Mouse (Mus musculus): ENCODE data around the gene Dnmt3b. TPM values are rescaled to one million over a fixed set of nuclear protein-coding genes. Genes with fewer than 3 reads are reported as not detected.
A peak's percentile ranks its signal among the peaks of the same experiment; 100 is the strongest.

Gene Dnmt3b
- polyA plus RNA-seq, 1 experiment: 0.51 TPM

DNA sequence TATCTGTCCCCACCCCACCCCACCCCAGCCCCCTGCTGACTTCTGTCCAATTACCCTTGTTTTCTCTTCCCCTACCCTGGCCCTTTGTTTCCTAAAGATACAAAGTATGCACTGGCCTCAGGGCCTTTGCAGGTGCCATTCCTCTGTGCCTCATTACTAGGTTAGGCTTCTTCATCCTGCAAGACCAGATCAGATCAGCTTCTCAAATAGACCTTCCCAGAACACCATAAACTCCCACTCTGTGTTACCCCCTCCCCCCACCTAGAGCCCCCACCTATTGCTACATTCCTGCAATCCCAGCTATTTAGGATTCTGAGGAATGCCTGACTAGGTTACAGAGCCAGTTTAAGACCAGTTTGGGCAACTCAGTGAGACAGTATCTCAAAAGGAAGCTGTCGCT, 37.5 kb upstream of the Dnmt3b start:
- no peak for TF ChIP-seq MYOD1 (IDR thresholded peaks at IDR 0.05; ENCODE audit: control insufficient read depth, insufficient read length, low read depth)
- TF ChIP-seq MAX (IDR thresholded peaks at IDR 0.05): no peak
- TF ChIP-seq CTCF (IDR thresholded peaks at IDR 0.05; ENCODE audit: control insufficient read depth, insufficient read depth, insufficient read length): no peak
- no peak for TF ChIP-seq USF1 (IDR thresholded peaks at IDR 0.05; ENCODE audit: low read depth)
- H3K79me2 ChIP-seq (ENCODE audit: control insufficient read depth, insufficient read depth): no peaks in the 10 kb centered on the region
- no peaks in the 10 kb centered on the region for H3K36me3 ChIP-seq (ENCODE audit: control insufficient read depth, insufficient read depth)

DNA sequence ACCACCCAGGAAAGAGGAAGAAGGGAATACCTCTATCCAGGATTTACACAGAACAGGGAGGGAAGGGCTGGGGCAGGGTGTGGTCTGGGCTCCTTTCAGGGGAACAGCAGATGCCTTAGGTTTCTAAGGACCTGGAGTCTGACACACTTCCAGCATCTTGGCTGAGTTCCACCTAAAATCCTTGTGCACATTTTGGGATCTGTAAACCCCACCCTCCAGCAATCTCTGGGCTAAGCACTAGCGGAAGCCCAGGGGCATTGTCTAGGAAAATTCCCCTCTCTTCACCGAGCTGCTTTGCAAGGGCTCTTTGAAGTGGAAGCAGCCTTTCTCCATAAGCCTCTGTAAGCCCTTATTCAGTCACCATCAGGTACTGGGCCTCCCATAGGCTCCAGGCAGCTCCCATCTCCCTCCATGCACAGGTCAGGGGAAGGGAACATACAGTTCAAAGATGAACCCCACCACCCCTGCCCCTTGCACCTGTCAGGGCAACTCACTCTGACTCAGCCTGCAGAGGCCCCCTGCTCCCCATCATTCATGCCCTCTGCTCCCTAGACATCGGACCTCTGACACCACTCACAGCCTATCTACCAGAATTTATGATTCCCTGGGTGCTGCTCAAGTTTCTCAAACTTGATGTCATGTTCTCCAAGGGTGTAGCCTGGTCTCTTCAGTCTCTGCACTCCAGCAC, 36.5 kb upstream of the Dnmt3b start:
- Histone ChIP-seq H3K79me3 (ENCODE audit: low read depth) (no peaks in the 10 kb centered on the region), H3K27me3 (ENCODE audit: control insufficient read depth, insufficient read depth, insufficient read length) (no peaks in the 10 kb centered on the region), H3ac (ENCODE audit: control insufficient read depth, insufficient read length, low read depth) (no peak overlapping the region), H3K36me3 (ENCODE audit: control insufficient read depth, insufficient read depth) (peaks cover 5% of the 10 kb centered on the region), H3K4me3 (ENCODE audit: insufficient read depth, poor library complexity, severe bottlenecking) (no peak overlapping the region), H3K79me2 (ENCODE audit: control insufficient read depth, insufficient read depth) (no peaks in the 10 kb centered on the region)
- TF ChIP-seq MYOD1 (IDR thresholded peaks at IDR 0.05; ENCODE audit: control insufficient read depth, insufficient read length, low read depth) (peak; percentile 86), MAX (IDR thresholded peaks at IDR 0.05) (no peak)

More for the DNA sequence above, 37.5 kb upstream of the Dnmt3b start:
- no peaks in the 10 kb centered on the region for H3K79me3 ChIP-seq (ENCODE audit: low read depth)
- no peak overlapping the region for H3ac ChIP-seq (ENCODE audit: control insufficient read depth, insufficient read length, low read depth)
- H3K27me3 ChIP-seq (ENCODE audit: control insufficient read depth, insufficient read depth, insufficient read length): no peaks in the 10 kb centered on the region
- H3K4me3 ChIP-seq (ENCODE audit: insufficient read depth, poor library complexity, severe bottlenecking): no peak overlapping the region

DNA sequence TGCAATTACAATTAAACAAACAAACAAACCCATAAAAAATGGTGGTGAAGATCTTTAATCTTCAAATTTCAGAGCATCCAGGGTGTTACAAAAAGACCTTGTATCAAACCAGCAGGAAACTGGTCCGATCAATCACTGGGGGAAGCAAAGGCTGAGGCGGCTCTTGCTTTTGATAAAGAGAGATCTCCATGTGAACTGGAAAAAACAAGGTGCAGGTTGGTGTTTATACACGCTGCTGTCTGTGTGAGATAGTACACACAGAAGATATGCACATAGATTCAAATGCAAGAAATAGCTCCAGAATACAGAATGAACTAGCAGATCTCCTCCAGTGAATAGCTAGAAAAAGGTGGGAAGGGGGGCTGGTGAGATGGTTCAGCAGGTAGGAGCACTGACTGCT, 32.4 kb upstream of the Dnmt3b start:
- H3K4me3 ChIP-seq (ENCODE audit: insufficient read depth, poor library complexity, severe bottlenecking): no peak overlapping the region
- H3K79me2 ChIP-seq (ENCODE audit: control insufficient read depth, insufficient read depth): no peaks in the 10 kb centered on the region
- H3K36me3 ChIP-seq (ENCODE audit: control insufficient read depth, insufficient read depth): peaks cover 34% of the 10 kb centered on the region
- no peaks in the 10 kb centered on the region for H3K27me3 ChIP-seq (ENCODE audit: control insufficient read depth, insufficient read depth, insufficient read length)
- no peak for TF ChIP-seq MYOG (IDR thresholded peaks at IDR 0.05; ENCODE audit: control insufficient read depth, extremely low read depth, insufficient read length)
- no peak for TF ChIP-seq FOSL1 (IDR thresholded peaks at IDR 0.05; ENCODE audit: insufficient read depth, low read length, poor library complexity, severe bottlenecking)
- no peak for TF ChIP-seq CTCF (IDR thresholded peaks at IDR 0.05; ENCODE audit: control insufficient read depth, insufficient read depth, insufficient read length)
- TF ChIP-seq MAX (IDR thresholded peaks at IDR 0.05): no peak
- no peak for TF ChIP-seq CEBPB (IDR thresholded peaks at IDR 0.05; ENCODE audit: low read depth)
- TF ChIP-seq USF1 (IDR thresholded peaks at IDR 0.05; ENCODE audit: low read depth): no peak
- no peak for TF ChIP-seq MYOD1 (IDR thresholded peaks at IDR 0.05; ENCODE audit: control insufficient read depth, insufficient read length, low read depth)
- H3ac ChIP-seq (ENCODE audit: control insufficient read depth, insufficient read length, low read depth): no peak overlapping the region
- no peaks in the 10 kb centered on the region for H3K79me3 ChIP-seq (ENCODE audit: low read depth)

DNA sequence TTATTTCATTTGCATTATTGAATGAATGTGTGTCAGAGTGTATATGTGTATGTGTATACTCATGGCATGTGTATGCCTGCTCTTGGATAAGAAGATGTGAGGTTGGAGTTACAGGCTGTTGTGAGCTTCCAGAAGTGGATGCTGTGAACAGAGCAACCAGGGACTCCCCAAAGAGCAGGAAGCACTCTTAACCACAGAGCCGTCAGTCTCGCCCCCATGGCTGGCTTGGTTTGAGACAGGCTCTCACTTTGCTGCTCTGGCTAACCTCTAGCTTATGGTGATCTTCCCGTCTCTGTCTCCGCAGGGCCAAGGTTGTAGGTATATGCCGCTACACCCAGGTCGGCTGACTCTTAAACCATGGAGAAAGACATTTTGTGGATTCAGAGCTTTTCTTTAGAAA, 30.8 kb upstream of the Dnmt3b start:
- no peak overlapping the region for H3K4me3 ChIP-seq (ENCODE audit: insufficient read depth, poor library complexity, severe bottlenecking)
- no peak for TF ChIP-seq USF1 (IDR thresholded peaks at IDR 0.05; ENCODE audit: low read depth)
- TF ChIP-seq MAX (IDR thresholded peaks at IDR 0.05): no peak
- no peak for TF ChIP-seq FOSL1 (IDR thresholded peaks at IDR 0.05; ENCODE audit: insufficient read depth, low read length, poor library complexity, severe bottlenecking)
- TF ChIP-seq CEBPB (IDR thresholded peaks at IDR 0.05; ENCODE audit: low read depth): no peak
- TF ChIP-seq CTCF (IDR thresholded peaks at IDR 0.05; ENCODE audit: control insufficient read depth, insufficient read depth, insufficient read length): no peak
- TF ChIP-seq MYOG (IDR thresholded peaks at IDR 0.05; ENCODE audit: control insufficient read depth, extremely low read depth, insufficient read length): no peak
- no peak for TF ChIP-seq MYOD1 (IDR thresholded peaks at IDR 0.05; ENCODE audit: control insufficient read depth, insufficient read length, low read depth)
- H3ac ChIP-seq (ENCODE audit: control insufficient read depth, insufficient read length, low read depth): no peak overlapping the region
- no peaks in the 10 kb centered on the region for H3K79me3 ChIP-seq (ENCODE audit: low read depth)
- no peaks in the 10 kb centered on the region for H3K79me2 ChIP-seq (ENCODE audit: control insufficient read depth, insufficient read depth)
- H3K36me3 ChIP-seq (ENCODE audit: control insufficient read depth, insufficient read depth): peaks cover 38% of the 10 kb centered on the region
- H3K27me3 ChIP-seq (ENCODE audit: control insufficient read depth, insufficient read depth, insufficient read length): no peaks in the 10 kb centered on the region

DNA sequence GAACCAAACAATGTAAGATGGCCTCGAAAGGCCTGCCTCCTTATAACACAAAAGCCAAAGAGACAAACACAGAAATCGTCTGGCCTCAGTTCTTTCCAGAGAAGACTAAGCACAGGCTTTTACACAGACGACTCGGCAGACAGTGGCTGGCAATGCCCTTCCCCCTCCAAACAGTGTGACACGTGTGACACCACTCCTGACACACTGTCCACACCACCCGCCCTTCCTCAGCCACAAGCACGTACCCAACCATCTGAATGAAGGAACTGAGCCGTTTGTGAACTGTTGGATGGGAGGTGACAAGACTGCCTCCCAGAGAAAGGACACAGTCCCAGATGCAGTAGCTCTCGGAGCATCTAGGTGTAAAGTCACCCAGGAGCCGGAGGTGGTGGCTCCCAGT, 30.4 kb upstream of the Dnmt3b start:
- H3K4me3 ChIP-seq (ENCODE audit: insufficient read depth, poor library complexity, severe bottlenecking): no peak overlapping the region
- TF ChIP-seq MYOD1 (IDR thresholded peaks at IDR 0.05; ENCODE audit: control insufficient read depth, insufficient read length, low read depth) (no peak), MYOG (IDR thresholded peaks at IDR 0.05; ENCODE audit: control insufficient read depth, extremely low read depth, insufficient read length) (no peak), CEBPB (IDR thresholded peaks at IDR 0.05; ENCODE audit: low read depth) (no peak), FOSL1 (IDR thresholded peaks at IDR 0.05; ENCODE audit: insufficient read depth, low read length, poor library complexity, severe bottlenecking) (no peak), MAX (IDR thresholded peaks at IDR 0.05) (no peak), USF1 (IDR thresholded peaks at IDR 0.05; ENCODE audit: low read depth) (no peak), CTCF (IDR thresholded peaks at IDR 0.05; ENCODE audit: control insufficient read depth, insufficient read depth, insufficient read length) (no peak)
- no peaks in the 10 kb centered on the region for H3K27me3 ChIP-seq (ENCODE audit: control insufficient read depth, insufficient read depth, insufficient read length)
- peaks cover 42% of the 10 kb centered on the region for H3K36me3 ChIP-seq (ENCODE audit: control insufficient read depth, insufficient read depth)
- H3K79me3 ChIP-seq (ENCODE audit: low read depth): no peaks in the 10 kb centered on the region
- H3ac ChIP-seq (ENCODE audit: control insufficient read depth, insufficient read length, low read depth): no peak overlapping the region
- no peaks in the 10 kb centered on the region for H3K79me2 ChIP-seq (ENCODE audit: control insufficient read depth, insufficient read depth)

DNA sequence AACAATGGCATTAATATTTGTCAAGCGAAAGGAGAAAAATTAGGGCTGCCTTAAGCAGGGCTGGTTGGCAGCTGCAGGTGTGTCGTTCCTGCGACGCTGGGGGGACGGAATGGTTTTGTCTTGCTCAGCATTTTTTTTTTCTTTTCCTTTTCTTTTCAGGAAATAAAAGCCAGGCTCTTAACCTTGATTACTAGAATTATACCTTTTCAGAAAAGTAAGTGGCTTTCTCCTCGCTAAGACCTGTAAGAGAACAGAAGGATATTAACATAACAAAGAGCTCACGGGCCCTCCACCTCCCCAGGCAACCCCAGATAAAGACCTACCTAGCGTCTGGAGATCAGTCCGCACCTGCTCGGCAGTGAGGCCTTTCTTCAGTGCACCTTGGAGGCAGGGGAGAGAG, 26.8 kb upstream of the Dnmt3b start:
- no peak for TF ChIP-seq MAX (IDR thresholded peaks at IDR 0.05)
- no peak for TF ChIP-seq CEBPB (IDR thresholded peaks at IDR 0.05; ENCODE audit: low read depth)
- no peak for TF ChIP-seq MYOD1 (IDR thresholded peaks at IDR 0.05; ENCODE audit: control insufficient read depth, insufficient read length, low read depth)
- TF ChIP-seq USF1 (IDR thresholded peaks at IDR 0.05; ENCODE audit: low read depth): no peak
- TF ChIP-seq FOSL1 (IDR thresholded peaks at IDR 0.05; ENCODE audit: insufficient read depth, low read length, poor library complexity, severe bottlenecking): no peak
- no peak for TF ChIP-seq MYOG (IDR thresholded peaks at IDR 0.05; ENCODE audit: control insufficient read depth, extremely low read depth, insufficient read length)
- no peak for TF ChIP-seq CTCF (IDR thresholded peaks at IDR 0.05; ENCODE audit: control insufficient read depth, insufficient read depth, insufficient read length)
- Histone ChIP-seq H3ac (ENCODE audit: control insufficient read depth, insufficient read length, low read depth) (no peak overlapping the region), H3K4me3 (ENCODE audit: insufficient read depth, poor library complexity, severe bottlenecking) (no peak overlapping the region), H3K79me3 (ENCODE audit: low read depth) (no peaks in the 10 kb centered on the region), H3K27me3 (ENCODE audit: control insufficient read depth, insufficient read depth, insufficient read length) (no peaks in the 10 kb centered on the region), H3K79me2 (ENCODE audit: control insufficient read depth, insufficient read depth) (no peaks in the 10 kb centered on the region), H3K36me3 (ENCODE audit: control insufficient read depth, insufficient read depth) (peaks cover 58% of the 10 kb centered on the region)

Data from C2C12 (cell line).